Mouse (Mus musculus) heart, adult 2 months (tissue): ENCODE results near the gene Vat1. TPM values are rescaled to one million over a fixed set of nuclear protein-coding genes. Genes with fewer than 3 reads are reported as not detected.

ENCODE experiments used
- DNase-seq, 2 experiments: peaks; one replicate each; pipeline ENCODE4 v3.0.0; 2021
- H3K27ac ChIP-seq: fragments of 200-600 bp; 2 replicates; pipeline ENCODE4 v1.8.1; 2022
- H3K27me3 ChIP-seq: fragments of 200-500 bp; 2 replicates; pipeline ENCODE4 v1.6.1; 2012; ENCODE audit warnings: mild to moderate bottlenecking, low read length, inconsistent platforms, mixed read lengths; ENCODE audit not compliant: control insufficient read depth, insufficient read depth
- H3K36me3 ChIP-seq: fragments of 200-500 bp; 2 replicates; pipeline ENCODE4 v1.6.1; 2012; ENCODE audit warnings: low read length, inconsistent platforms; ENCODE audit not compliant: control insufficient read depth, insufficient read depth
- H3K4me1 ChIP-seq: fragments of 200-500 bp; 2 replicates; pipeline ENCODE4 v1.6.1; 2011; ENCODE audit warnings: low read length; ENCODE audit not compliant: control insufficient read depth, insufficient read depth
- H3K4me3 ChIP-seq: fragments of 200-600 bp; 2 replicates; pipeline ENCODE4 v1.8.1; 2022
- H3K79me2 ChIP-seq: fragments of 200-500 bp; replicated peaks from 2 replicates; pipeline ENCODE4 v1.6.1; 2012; ENCODE audit warnings: mild to moderate bottlenecking, inconsistent platforms, low read length, moderate library complexity, mixed read lengths; ENCODE audit not compliant: control insufficient read depth, insufficient read depth
- H3K9ac ChIP-seq: fragments of 200-500 bp; 2 replicates; pipeline ENCODE4 v1.6.1; 2012; ENCODE audit warnings: low read depth, mild to moderate bottlenecking, control low read depth, inconsistent platforms, low read length, mixed read lengths
- CTCF ChIP-seq: fragments of 200-600 bp; IDR thresholded peaks from 2 replicates; pipeline ENCODE4 v1.8.1; 2022; ENCODE audit warnings: antibody characterized with exemption, mild to moderate bottlenecking, moderate library complexity
- EP300 ChIP-seq: fragments of 200-500 bp; IDR thresholded peaks from 2 replicates; pipeline ENCODE4 v1.6.1; 2011; ENCODE audit warnings: low read depth, low read length, control low read depth; ENCODE audit not compliant: insufficient read depth
- POLR2A ChIP-seq: fragments of 200-500 bp; IDR thresholded peaks from 2 replicates; pipeline ENCODE4 v1.6.1; 2011; ENCODE audit warnings: mild to moderate bottlenecking, low read depth, low read length, control low read depth; ENCODE audit not compliant: insufficient read depth
- WGBS: fragments of 180-500 bp; shearing (Covaris S2); methylation state at CpG from one replicate; pipeline ENCODE4 v1.1.7; 2018; 5-methylcytosine and 5-hydroxymethylcytosine counted together
- intact Hi-C: fragments of 180-260 bp; cut with DNase I; formaldehyde crosslinking; loops from one replicate; pipeline ENCODE4 v1.15.1; 2025
- polyA plus RNA-seq: library from polyadenylated mRNA; depleted of rRNA; stranded (reverse); fragments of >200 nt; gene quantifications from 2 replicates; pipeline ENCODE4 v1.2.3, GENCODE M21; 2012
- total RNA-seq, 2 experiments: library from RNA; stranded (reverse); gene quantifications; 2 replicates each; pipeline ENCODE4 v1.2.3; 2021

Gene Vat1
- total and polyA plus RNA-seq, 3 experiments = 20.4 to 29.6 (median 21.4) TPM

DNA sequence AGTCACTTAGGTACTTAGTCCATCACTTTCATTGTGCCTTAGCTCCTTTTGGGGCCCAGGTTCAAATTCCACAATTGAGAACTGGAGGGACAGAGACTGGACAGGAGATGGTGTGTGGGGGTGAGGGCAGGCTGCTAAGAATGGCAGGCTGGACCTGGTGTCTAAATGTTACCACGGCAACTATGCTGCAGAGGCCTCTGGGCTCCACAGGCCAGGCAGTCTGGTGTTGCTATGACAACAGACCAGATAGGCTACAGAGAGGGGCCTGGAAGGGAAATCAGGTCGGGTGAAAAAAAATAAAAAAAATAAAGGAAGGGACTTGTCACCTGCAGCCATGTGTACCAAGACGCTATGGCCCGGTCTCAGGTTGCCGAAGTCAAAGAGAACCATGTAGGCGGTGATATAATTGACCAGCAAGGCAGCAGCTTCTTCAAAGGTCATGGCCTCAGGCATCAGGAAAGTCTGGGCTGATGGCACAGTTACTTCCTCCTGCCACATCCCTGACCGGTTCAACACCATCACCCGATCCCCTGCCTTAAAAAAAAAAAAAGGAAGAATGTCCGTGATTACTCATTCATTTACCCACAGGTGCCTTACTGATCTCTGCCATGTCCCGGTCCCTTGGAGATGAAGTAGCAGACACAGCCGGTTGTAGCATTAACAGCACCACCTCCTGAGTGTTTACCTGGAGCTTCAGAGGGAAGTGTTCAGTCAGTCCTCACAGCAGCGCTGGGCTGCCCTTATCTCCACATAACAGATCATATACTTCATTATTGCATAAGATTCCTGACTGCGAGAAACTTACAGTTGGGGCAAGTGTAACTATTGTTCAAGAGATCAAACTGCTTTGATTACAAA, 3.2 kb downstream of the Vat1 start:
- DNase-seq = no peak
- intact Hi-C loops = no loop called here
- Histone ChIP-seq H3K9ac (no peak overlapping the region), H3K4me1 (peaks cover 3% of the 10 kb centered on the region), H3K4me3 (no peak overlapping the region), H3K79me2 (no peaks in the 10 kb centered on the region), H3K27me3 (no peaks in the 10 kb centered on the region), H3K27ac (no peak overlapping the region), H3K36me3 (no peaks in the 10 kb centered on the region)
- no peak for TF ChIP-seq EP300
- no peak for TF ChIP-seq POLR2A
- TF ChIP-seq CTCF = no peak
- 57% methylated on average over 13 of the region's 13 CpGs for WGBS

DNA sequence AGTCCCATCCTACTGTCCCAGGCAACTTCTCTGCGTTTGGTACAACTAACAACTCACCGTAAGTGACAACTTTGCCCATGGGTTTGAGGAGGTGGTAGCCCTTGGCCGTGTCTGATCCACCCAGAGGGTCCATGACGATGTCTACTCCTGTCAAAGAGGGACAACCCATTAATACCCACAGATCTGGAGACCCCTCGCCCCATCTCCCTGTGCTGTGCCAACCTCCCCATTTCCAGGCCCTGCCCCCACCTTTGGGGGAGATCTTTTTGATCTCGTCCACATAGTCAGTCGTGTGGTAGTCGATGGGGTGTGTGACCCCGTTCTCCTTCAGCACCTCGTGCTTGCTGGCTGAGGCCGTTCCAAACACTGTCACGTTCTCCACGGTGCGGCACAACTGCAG, 3.9 kb downstream of the Vat1 start:
- no peak overlapping the region for H3K9ac ChIP-seq
- no peaks in the 10 kb centered on the region for H3K79me2 ChIP-seq
- DNase-seq = no peak
- no peak overlapping the region for H3K4me3 ChIP-seq
- no peaks in the 10 kb centered on the region for H3K36me3 ChIP-seq
- 90% methylated on average over 14 of the region's 14 CpGs for WGBS
- H3K27me3 ChIP-seq = no peaks in the 10 kb centered on the region
- no peak overlapping the region for H3K27ac ChIP-seq
- intact Hi-C loops = no loop called here
- H3K4me1 ChIP-seq = peaks cover 2% of the 10 kb centered on the region
- no peak for TF ChIP-seq EP300
- TF ChIP-seq CTCF = no peak
- no peak for TF ChIP-seq POLR2A

DNA sequence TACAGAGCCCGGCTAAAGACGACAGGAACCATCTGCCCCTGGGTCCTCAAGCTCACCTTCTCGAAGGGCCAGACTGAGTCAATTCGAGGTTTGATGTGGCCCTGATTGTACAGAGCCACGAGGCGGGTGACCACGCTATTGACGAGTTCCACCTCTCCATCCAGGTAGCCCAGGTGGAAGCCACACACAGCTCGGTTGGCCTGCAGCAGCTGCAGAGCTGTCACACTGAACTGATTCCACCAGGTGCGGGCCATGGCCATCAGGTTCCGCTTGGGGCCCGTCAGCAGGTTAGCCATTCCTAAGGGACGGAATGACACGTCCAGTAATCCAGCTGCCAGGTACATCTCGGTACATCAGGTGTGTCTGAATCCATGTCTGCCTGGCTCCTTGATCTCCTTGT, 5.7 kb downstream of the Vat1 start:
- Histone ChIP-seq H3K36me3 (no peaks in the 10 kb centered on the region), H3K27me3 (no peaks in the 10 kb centered on the region), H3K27ac (no peak overlapping the region), H3K4me1 (no peaks in the 10 kb centered on the region; the same call in none of the 2 replicates), H3K79me2 (no peaks in the 10 kb centered on the region), H3K9ac (no peak overlapping the region), H3K4me3 (no peak overlapping the region)
- DNase-seq = no peak
- TF ChIP-seq POLR2A (no peak), EP300 (no peak), CTCF (no peak)
- intact Hi-C loops = no loop called here
- WGBS = 90% methylated on average over 15 of the region's 15 CpGs

DNA sequence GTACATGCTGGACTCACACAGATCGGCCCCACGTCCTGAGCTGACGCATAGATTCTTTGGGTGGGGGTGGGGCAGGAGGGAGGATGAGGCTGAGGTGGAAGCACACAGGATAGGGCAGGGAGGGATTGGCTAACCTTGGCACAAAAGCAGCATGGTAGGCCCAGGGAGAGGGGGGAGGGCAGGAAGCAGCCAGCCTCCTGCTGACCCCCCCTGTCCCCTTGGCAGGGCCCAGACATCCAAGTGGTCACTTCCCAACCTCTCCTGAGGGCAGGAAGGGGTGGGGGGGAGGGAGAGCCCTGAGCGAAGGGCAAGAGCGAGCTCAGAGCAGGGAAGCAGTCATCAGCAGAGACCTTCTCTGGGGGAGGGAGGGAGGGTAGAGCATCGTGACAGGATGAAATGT, 6.3 kb downstream of the Vat1 start:
- intact Hi-C loops = no loop called here
- no peaks in the 10 kb centered on the region; the same call in none of the 2 replicates for H3K4me1 ChIP-seq
- WGBS = 41% methylated on average over 6 of the region's 6 CpGs
- H3K27me3 ChIP-seq = no peaks in the 10 kb centered on the region
- TF ChIP-seq EP300 (no peak), POLR2A (no peak), CTCF (no peak)
- H3K79me2 ChIP-seq = no peaks in the 10 kb centered on the region
- no peak overlapping the region for H3K27ac ChIP-seq
- no peak overlapping the region for H3K4me3 ChIP-seq
- H3K36me3 ChIP-seq = no peaks in the 10 kb centered on the region
- no peak overlapping the region for H3K9ac ChIP-seq
- DNase-seq = no peak

DNA sequence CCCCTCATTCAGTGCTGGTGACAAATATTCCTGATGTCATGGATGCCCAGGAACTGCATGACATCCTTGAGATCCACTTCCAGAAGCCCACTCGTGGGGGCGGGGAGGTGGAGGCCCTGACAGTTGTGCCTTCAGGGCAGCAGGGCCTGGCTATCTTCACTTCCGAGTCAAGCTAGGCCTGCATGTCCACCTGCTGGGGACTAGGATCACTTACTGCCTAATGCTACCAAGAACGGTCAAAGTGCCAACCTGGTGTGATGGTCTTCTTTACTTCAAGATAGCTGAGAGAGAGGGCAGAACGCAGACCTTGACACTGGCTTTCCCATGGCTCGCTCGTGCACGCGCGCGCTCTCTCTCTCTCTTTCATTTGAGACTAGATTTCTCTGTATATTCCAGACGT, 7.8 kb downstream of the Vat1 start:
- no peak overlapping the region for H3K9ac ChIP-seq
- H3K4me1 ChIP-seq = no peaks in the 10 kb centered on the region; the same call in 1 of the 2 replicates
- H3K79me2 ChIP-seq = peaks cover 3% of the 10 kb centered on the region
- no peak overlapping the region for H3K27ac ChIP-seq
- H3K4me3 ChIP-seq = no peak overlapping the region
- no peak for TF ChIP-seq CTCF
- TF ChIP-seq POLR2A = no peak
- TF ChIP-seq EP300 = no peak
- no peaks in the 10 kb centered on the region for H3K27me3 ChIP-seq
- 90% methylated on average over 12 of the region's 12 CpGs for WGBS
- no peaks in the 10 kb centered on the region for H3K36me3 ChIP-seq
- intact Hi-C loops = no loop called here
- no peak for DNase-seq

DNA sequence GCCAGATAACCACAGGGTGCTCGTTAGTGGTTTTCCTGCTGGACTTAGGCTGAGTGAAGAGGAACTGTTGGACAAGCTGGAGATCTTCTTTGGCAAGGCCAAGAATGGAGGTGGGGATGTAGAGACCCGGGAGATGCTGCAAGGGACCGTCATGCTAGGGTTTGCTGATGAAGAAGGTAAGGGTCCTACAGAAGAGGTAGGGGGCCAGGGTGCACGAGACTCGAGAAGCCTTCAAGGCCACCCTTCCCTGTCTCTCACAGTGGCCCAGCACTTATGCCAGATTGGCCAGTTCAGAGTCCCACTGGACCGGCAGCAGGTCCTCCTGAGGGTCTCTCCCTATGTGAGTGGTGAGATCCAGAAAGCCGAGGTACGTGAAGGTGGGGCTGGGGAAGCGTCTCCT, 8.4 kb downstream of the Vat1 start:
- intact Hi-C loops = no loop called here
- Histone ChIP-seq H3K4me3 (no peak overlapping the region), H3K4me1 (peaks cover 2% of the 10 kb centered on the region; the same call in 1 of the 2 replicates), H3K79me2 (peaks cover 3% of the 10 kb centered on the region), H3K9ac (no peak overlapping the region), H3K36me3 (no peaks in the 10 kb centered on the region), H3K27ac (no peak overlapping the region), H3K27me3 (no peaks in the 10 kb centered on the region)
- WGBS = 84% methylated on average over 9 of the region's 9 CpGs
- no peak for DNase-seq
- TF ChIP-seq POLR2A (no peak), CTCF (no peak), EP300 (no peak)
